Mouse (Mus musculus): Measurements from ENCODE around the gene Plcb1. TPM values are rescaled to one million over a fixed set of nuclear protein-coding genes. Genes with fewer than 3 reads are reported as not detected.

Gene Plcb1
- polyA plus RNA-seq, 1 experiment from 2014 or later: 7.5 TPM

- no peak overlapping the region for H3K27ac ChIP-seq
- 76% methylated on average over 3 of the region's 3 CpGs for WGBS
- DNase-seq (ENCODE audit: low spot score): no peak
These were observed 59.4 kb downstream of the Plcb1 start for GRCm38 (mm10) chr2:134845239-134845738.

GRCm38 (mm10) chr2:134846555-134846954 lies 60.7 kb downstream of the Plcb1 start:
- no peaks in the 10 kb centered on the region for H3K9me3 ChIP-seq
- no peak for DNase-seq (ENCODE audit: low spot score)
- no peaks in the 10 kb centered on the region for H3K27me3 ChIP-seq (ENCODE audit: insufficient read depth, poor library complexity, severe bottlenecking)
- no peak overlapping the region for H3K27ac ChIP-seq
- H3K4me3 ChIP-seq: no peak overlapping the region
- no peaks in the 10 kb centered on the region for H3K36me3 ChIP-seq
- WGBS: 83% methylated on average over 3 of the region's 3 CpGs
- H3K4me1 ChIP-seq: no peaks in the 10 kb centered on the region

More at GRCm38 (mm10) chr2:134845239-134845738, 59.4 kb downstream of the Plcb1 start:
- Histone ChIP-seq H3K36me3 (no peaks in the 10 kb centered on the region), H3K27me3 (ENCODE audit: insufficient read depth, poor library complexity, severe bottlenecking) (no peaks in the 10 kb centered on the region), H3K4me1 (no peaks in the 10 kb centered on the region), H3K4me3 (no peak overlapping the region), H3K9me3 (no peaks in the 10 kb centered on the region)

- Histone ChIP-seq H3K27me3 (ENCODE audit: insufficient read depth, poor library complexity, severe bottlenecking) (no peaks in the 10 kb centered on the region), H3K9me3 (no peaks in the 10 kb centered on the region), H3K27ac (no peak overlapping the region), H3K4me1 (no peaks in the 10 kb centered on the region), H3K36me3 (no peaks in the 10 kb centered on the region), H3K4me3 (no peak overlapping the region)
- 77% methylated on average over 13 of the region's 13 CpGs for WGBS
- DNase-seq (ENCODE audit: low spot score): no peak
These were observed 65.6 kb downstream of the Plcb1 start for GRCm38 (mm10) chr2:134851189-134852171.

- Histone ChIP-seq H3K27me3 (ENCODE audit: insufficient read depth, poor library complexity, severe bottlenecking) (no peaks in the 10 kb centered on the region), H3K4me3 (no peak overlapping the region), H3K36me3 (no peaks in the 10 kb centered on the region), H3K27ac (no peak overlapping the region), H3K4me1 (no peaks in the 10 kb centered on the region), H3K9me3 (no peaks in the 10 kb centered on the region)
- no peak for DNase-seq (ENCODE audit: low spot score)
These were observed 70.4 kb downstream of the Plcb1 start for GRCm38 (mm10) chr2:134856239-134856638.

- no peak overlapping the region for H3K4me3 ChIP-seq
- no peak for DNase-seq (ENCODE audit: low spot score)
- no peak overlapping the region for H3K27ac ChIP-seq
- 60% methylated on average over 2 of the region's 2 CpGs for WGBS
- no peaks in the 10 kb centered on the region for H3K4me1 ChIP-seq
- no peaks in the 10 kb centered on the region for H3K36me3 ChIP-seq
- no peaks in the 10 kb centered on the region for H3K9me3 ChIP-seq
- no peaks in the 10 kb centered on the region for H3K27me3 ChIP-seq (ENCODE audit: insufficient read depth, poor library complexity, severe bottlenecking)
These were observed 70.8 kb downstream of the Plcb1 start for GRCm38 (mm10) chr2:134856691-134857090.

- DNase-seq (ENCODE audit: low spot score): no peak
- 85% methylated on average over 7 of the region's 7 CpGs for WGBS
These were observed 79.2 kb downstream of the Plcb1 start for GRCm38 (mm10) chr2:134864985-134865645.

GRCm38 (mm10) chr2:134867381-134867780 lies 81.5 kb downstream of the Plcb1 start:
- no peak for DNase-seq (ENCODE audit: low spot score)
- Histone ChIP-seq H3K4me3 (no peak overlapping the region), H3K36me3 (no peaks in the 10 kb centered on the region), H3K9me3 (no peaks in the 10 kb centered on the region), H3K4me1 (peaks cover 5% of the 10 kb centered on the region), H3K27ac (no peak overlapping the region), H3K27me3 (ENCODE audit: insufficient read depth, poor library complexity, severe bottlenecking) (no peaks in the 10 kb centered on the region)
- 89% methylated on average over 6 of the region's 6 CpGs for WGBS

More at GRCm38 (mm10) chr2:134864985-134865645, 79.2 kb downstream of the Plcb1 start:
- no peaks in the 10 kb centered on the region for H3K9me3 ChIP-seq
- H3K4me3 ChIP-seq: no peak overlapping the region
- no peaks in the 10 kb centered on the region for H3K36me3 ChIP-seq
- H3K27ac ChIP-seq: no peak overlapping the region
- no peaks in the 10 kb centered on the region for H3K27me3 ChIP-seq (ENCODE audit: insufficient read depth, poor library complexity, severe bottlenecking)
- no peaks in the 10 kb centered on the region for H3K4me1 ChIP-seq

GRCm38 (mm10) chr2:134871692-134872489 lies 86.0 kb downstream of the Plcb1 start:
- 51% methylated on average over 9 of the region's 9 CpGs for WGBS
- Histone ChIP-seq H3K27ac (peak overlapping the region; percentile 81), H3K27me3 (ENCODE audit: insufficient read depth, poor library complexity, severe bottlenecking) (no peaks in the 10 kb centered on the region)

GRCm38 (mm10) chr2:134872490-134872781 lies 86.6 kb downstream of the Plcb1 start:
- Histone ChIP-seq H3K9me3 (no peaks in the 10 kb centered on the region), H3K27ac (peak overlapping the region; percentile 81), H3K27me3 (ENCODE audit: insufficient read depth, poor library complexity, severe bottlenecking) (no peaks in the 10 kb centered on the region), H3K36me3 (no peaks in the 10 kb centered on the region), H3K4me3 (0 out of 2 replicates have a peak overlapping the region, but pooled peaks have one; percentile 12), H3K4me1 (peaks cover 7% of the 10 kb centered on the region)
- no peak for DNase-seq (ENCODE audit: low spot score)

More at GRCm38 (mm10) chr2:134871692-134872489, 86.0 kb downstream of the Plcb1 start:
- Histone ChIP-seq H3K4me1 (peaks cover 7% of the 10 kb centered on the region), H3K9me3 (no peaks in the 10 kb centered on the region), H3K4me3 (0 out of 2 replicates have a peak overlapping the region, but pooled peaks have one; percentile 12), H3K36me3 (no peaks in the 10 kb centered on the region)
- DNase-seq (ENCODE audit: low spot score): peak; percentile 74

- no peak overlapping the region for H3K4me3 ChIP-seq
- WGBS: 87% methylated on average over 4 of the region's 4 CpGs
- no peak for DNase-seq (ENCODE audit: low spot score)
These were observed 91.3 kb downstream of the Plcb1 start for GRCm38 (mm10) chr2:134877148-134877547.

GRCm38 (mm10) chr2:134891207-134891606 lies 105.3 kb downstream of the Plcb1 start:
- no peak overlapping the region for H3K27ac ChIP-seq
- DNase-seq (ENCODE audit: low spot score): no peak
- no peaks in the 10 kb centered on the region for H3K4me1 ChIP-seq
- no peak overlapping the region for H3K4me3 ChIP-seq
- WGBS: 80% methylated on average over 2 of the region's 2 CpGs
- no peaks in the 10 kb centered on the region for H3K27me3 ChIP-seq (ENCODE audit: insufficient read depth, poor library complexity, severe bottlenecking)
- no peaks in the 10 kb centered on the region for H3K36me3 ChIP-seq
- H3K9me3 ChIP-seq: no peaks in the 10 kb centered on the region

More at GRCm38 (mm10) chr2:134877148-134877547, 91.3 kb downstream of the Plcb1 start:
- H3K27me3 ChIP-seq (ENCODE audit: insufficient read depth, poor library complexity, severe bottlenecking): no peaks in the 10 kb centered on the region
- no peaks in the 10 kb centered on the region for H3K9me3 ChIP-seq
- H3K4me1 ChIP-seq: peaks cover 4% of the 10 kb centered on the region
- no peaks in the 10 kb centered on the region for H3K36me3 ChIP-seq
- no peak overlapping the region for H3K27ac ChIP-seq

- Histone ChIP-seq H3K9me3 (no peaks in the 10 kb centered on the region), H3K27ac (no peak overlapping the region), H3K36me3 (no peaks in the 10 kb centered on the region), H3K4me3 (no peak overlapping the region), H3K4me1 (no peaks in the 10 kb centered on the region), H3K27me3 (ENCODE audit: insufficient read depth, poor library complexity, severe bottlenecking) (no peaks in the 10 kb centered on the region)
- DNase-seq (ENCODE audit: low spot score): no peak
- 87% methylated on average over 4 of the region's 4 CpGs for WGBS
These were observed 108.9 kb downstream of the Plcb1 start for GRCm38 (mm10) chr2:134894776-134895175.
